Mouse (Mus musculus): ENCODE measurements around the gene Vmn2r29.

DNA sequence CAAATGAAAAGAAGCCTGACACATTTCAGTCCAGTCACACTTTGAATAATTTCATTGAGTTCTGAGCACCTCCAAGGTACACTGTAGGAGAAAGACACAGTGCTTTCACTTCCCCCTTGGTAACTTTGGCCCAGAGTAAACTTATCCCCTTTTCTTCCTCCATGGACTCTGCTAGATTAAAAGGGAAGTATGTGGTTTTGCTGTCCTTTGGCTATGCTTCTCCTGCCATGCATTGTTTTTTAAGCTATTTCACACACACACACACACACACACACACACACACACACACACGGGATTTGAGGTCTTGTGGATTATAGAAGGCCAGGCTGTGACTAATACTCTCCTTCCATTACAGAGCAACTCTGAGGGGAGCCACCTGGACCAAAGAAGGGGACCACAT lies 34.3 kb upstream of the Vmn2r29 start:
- no peak for TF ChIP-seq CTCF (IDR thresholded peaks at IDR 0.05; ENCODE audit: low read depth)
- no peak for TF ChIP-seq EP300 (optimal IDR thresholded peaks at IDR 0.05)

Measured in stomach, postnatal 0 days (tissue).